Mouse (Mus musculus) midbrain, embryonic 11.5 days (tissue): ENCODE measurements around the gene Cdh23. TPM values are rescaled to one million over a fixed set of nuclear protein-coding genes. Genes with fewer than 3 reads are reported as not detected.

Experiments used
- ATAC-seq: fragments of 200-750 bp; cut with Nextera tagmentation; 2 replicates; pipeline ENCODE4 v1.8.0; 2017; ENCODE audit warnings: moderate TSS enrichment, moderate library complexity; ENCODE audit not compliant: low FRiP score
- DNase-seq: peaks from one replicate; pipeline ENCODE4 v3.0.0; 2015; ENCODE audit warnings: low spot score; ENCODE audit errors: missing footprints
- H3K27ac ChIP-seq: fragments of 300-500 bp; sonication (generic); 2 replicates; pipeline ENCODE4 v1.5.1; 2014; ENCODE audit warnings: low read depth, low read length
- H3K27me3 ChIP-seq: fragments of 300-500 bp; sonication (generic); 2 replicates; pipeline ENCODE4 v1.6.1; 2014; ENCODE audit warnings: mild to moderate bottlenecking, low read length, moderate library complexity, mixed read lengths; ENCODE audit not compliant: control insufficient read depth, insufficient read depth
- H3K36me3 ChIP-seq: fragments of 300-500 bp; sonication (generic); 2 replicates; pipeline ENCODE4 v1.6.1; 2014; ENCODE audit warnings: mild to moderate bottlenecking, low read length, moderate library complexity, mixed read lengths; ENCODE audit not compliant: control insufficient read depth, insufficient read depth
- H3K4me1 ChIP-seq: fragments of 300-500 bp; sonication (generic); 2 replicates; pipeline ENCODE4 v1.6.1; 2014; ENCODE audit warnings: low read length; ENCODE audit not compliant: control insufficient read depth, insufficient read depth
- H3K4me2 ChIP-seq: fragments of 300-500 bp; sonication (generic); 2 replicates; pipeline ENCODE4 v1.6.1; 2014; ENCODE audit warnings: mild to moderate bottlenecking, moderate library complexity
- H3K4me3 ChIP-seq: fragments of 300-500 bp; sonication (generic); 2 replicates; pipeline ENCODE4 v1.5.1; 2014; ENCODE audit warnings: low read depth, low read length
- H3K9ac ChIP-seq: fragments of 300-500 bp; sonication (generic); 2 replicates; pipeline ENCODE4 v1.6.1; 2014; ENCODE audit warnings: low read length
- H3K9me3 ChIP-seq: fragments of 300-500 bp; sonication (generic); 2 replicates; pipeline ENCODE4 v1.6.1; 2016; ENCODE audit warnings: low read length; ENCODE audit not compliant: control insufficient read depth
- WGBS: fragments of 180-500 bp; shearing (Covaris S2); extraction: QIAGEN DNeasy Blood & Tissue Kit; methylation state at CpG from one replicate; pipeline ENCODE4 v1.1.7; 2014; 5-methylcytosine and 5-hydroxymethylcytosine counted together
- polyA plus RNA-seq: library from polyadenylated mRNA; unstranded; fragments of >200 nt; fragmentation: Nextera tagmentation; extraction: Ambion mirVana; gene quantifications from 2 replicates; pipeline ENCODE4 v1.2.1, GENCODE M21; 2014

Cdh23 gene
- polyA plus RNA-seq, 1 experiment from 2014 or later, result 0.71 TPM

DNA sequence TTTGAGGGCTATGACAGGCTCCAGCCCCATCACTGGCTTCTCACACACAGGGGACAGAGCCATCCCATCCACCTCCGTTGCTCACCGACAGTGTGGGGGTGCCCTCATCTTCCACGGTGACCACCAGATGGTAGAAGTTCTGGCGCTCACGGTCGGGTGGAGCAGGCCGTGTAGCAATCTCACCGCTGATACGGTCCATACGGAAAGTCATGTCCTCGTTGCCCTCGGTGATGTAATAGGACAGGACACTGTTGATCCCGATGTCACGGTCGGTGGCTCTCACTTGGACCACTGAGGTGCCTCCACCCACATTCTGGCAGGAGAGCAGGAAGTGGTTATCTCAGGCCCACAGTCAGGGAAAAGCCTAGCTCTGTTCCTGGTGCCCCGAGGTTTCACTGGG is 319.6 kb downstream of the Cdh23 start:
- Histone ChIP-seq H3K27ac (no peak overlapping the region), H3K4me1 (no peaks in the 10 kb centered on the region), H3K4me2 (no peak overlapping the region), H3K9ac (no peak overlapping the region), H3K36me3 (no peaks in the 10 kb centered on the region), H3K4me3 (no peak overlapping the region), H3K9me3 (no peaks in the 10 kb centered on the region), H3K27me3 (no peaks in the 10 kb centered on the region)
- no peak for DNase-seq
- ATAC-seq, result no peak
- WGBS, result 93% methylated on average over 16 of the region's 16 CpGs

DNA sequence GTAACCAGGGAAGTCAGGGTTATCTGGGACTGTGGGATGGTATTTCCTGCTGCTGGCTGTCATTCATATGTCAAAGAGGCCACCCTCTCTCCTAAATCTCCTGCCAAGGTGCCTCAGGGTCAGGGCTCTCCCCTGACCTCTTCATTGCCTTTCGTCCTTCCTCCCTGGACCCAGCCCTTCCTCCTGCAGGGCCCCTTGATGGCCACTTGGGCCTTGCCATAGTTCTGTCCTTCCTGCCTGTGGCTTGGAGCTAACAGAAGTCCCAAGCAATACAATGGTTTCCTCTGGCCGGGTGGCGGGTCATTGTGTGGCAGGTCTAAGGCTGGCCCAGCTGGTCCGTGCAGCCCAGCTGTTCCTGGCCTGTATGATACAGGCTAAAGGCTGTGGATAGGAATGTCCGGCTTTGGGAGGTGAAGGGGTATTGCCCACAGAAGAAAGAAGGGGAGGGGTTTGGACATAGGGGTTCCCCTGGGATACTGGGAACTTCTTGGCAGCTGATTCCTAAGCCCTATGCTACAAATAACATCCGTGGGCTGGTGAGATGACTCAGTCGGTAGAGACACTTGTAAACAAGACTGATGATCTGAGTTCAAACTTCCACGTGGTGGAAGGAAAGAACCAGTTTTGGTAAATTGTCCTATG is 322.2 kb downstream of the Cdh23 start:
- no peak overlapping the region for H3K4me2 ChIP-seq
- no peaks in the 10 kb centered on the region for H3K27me3 ChIP-seq
- H3K9me3 ChIP-seq, result no peaks in the 10 kb centered on the region
- WGBS, result 73% methylated on average over 8 of the region's 8 CpGs
- H3K9ac ChIP-seq, result no peak overlapping the region
- no peak overlapping the region for H3K4me3 ChIP-seq
- H3K27ac ChIP-seq, result no peak overlapping the region
- no peak for ATAC-seq
- no peaks in the 10 kb centered on the region for H3K4me1 ChIP-seq
- no peaks in the 10 kb centered on the region for H3K36me3 ChIP-seq
- DNase-seq, result no peak

DNA sequence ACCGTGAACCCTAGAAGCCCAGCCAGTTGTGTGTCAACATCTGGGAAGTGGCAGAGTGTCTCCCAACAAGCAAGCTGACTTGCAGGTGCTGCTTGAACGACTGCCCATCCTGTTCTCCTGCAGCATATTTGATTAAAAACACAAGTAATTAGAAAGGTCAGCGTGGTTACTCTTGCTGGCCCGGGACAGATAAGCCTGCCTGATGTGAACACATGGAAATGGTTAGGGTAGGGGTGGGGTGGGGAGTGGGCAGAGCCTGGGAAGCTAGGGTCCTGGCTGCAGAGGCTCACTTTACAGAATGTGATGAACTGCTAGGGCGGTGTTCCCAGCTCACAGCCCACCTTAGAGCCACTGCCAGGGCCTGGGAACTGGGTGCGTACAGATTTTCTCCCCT is 322.8 kb downstream of the Cdh23 start:
- DNase-seq (no peak), ATAC-seq (no peak)
- Histone ChIP-seq H3K27me3 (no peaks in the 10 kb centered on the region), H3K9me3 (no peaks in the 10 kb centered on the region), H3K9ac (no peak overlapping the region), H3K4me3 (no peak overlapping the region), H3K4me2 (no peak overlapping the region), H3K27ac (no peak overlapping the region), H3K36me3 (no peaks in the 10 kb centered on the region), H3K4me1 (no peaks in the 10 kb centered on the region)
- WGBS, result 74% methylated on average over 6 of the region's 6 CpGs

DNA sequence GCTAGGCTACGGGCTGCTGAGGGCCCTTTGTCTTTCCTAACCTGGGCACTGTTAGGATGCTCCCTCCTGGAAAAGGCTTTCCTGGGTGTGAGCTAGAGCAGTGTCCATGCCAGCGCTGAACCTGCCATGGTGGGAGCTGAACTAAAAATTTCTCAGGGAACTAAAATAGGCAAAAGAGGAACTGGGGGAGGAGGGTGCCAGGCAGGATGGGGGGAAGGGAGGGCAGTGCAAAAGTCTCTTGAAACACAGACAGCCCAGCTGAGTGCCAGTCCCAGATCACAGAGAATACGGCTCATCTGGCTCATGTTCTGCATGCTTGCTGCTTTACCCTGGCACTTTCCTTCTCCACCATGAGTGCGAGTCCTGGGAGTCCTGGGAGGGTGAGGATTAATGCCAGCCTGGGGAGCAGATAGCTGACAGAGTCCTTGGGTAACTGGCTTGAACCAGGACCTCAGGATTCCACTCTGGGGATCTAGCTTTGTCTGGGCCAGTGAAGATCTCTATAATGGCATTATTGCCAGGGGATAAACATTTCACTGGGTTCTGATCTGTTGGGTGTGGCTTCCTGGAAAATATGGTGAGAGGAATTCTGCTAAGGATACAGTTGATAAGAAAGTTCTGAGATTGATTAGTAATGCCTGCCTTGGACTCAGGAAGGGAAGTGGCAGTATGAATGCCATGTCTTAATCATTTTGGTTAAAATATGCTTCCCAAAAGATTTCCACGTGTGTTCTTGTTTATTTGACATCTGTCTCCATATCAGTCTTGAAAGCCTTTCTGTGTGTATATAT is 324.5 kb downstream of the Cdh23 start:
- 80% methylated on average over 5 of the region's 5 CpGs for WGBS
- no peak overlapping the region for H3K27ac ChIP-seq
- no peak for ATAC-seq
- DNase-seq, result no peak
- H3K4me1 ChIP-seq, result no peaks in the 10 kb centered on the region
- H3K4me2 ChIP-seq, result no peak overlapping the region
- H3K36me3 ChIP-seq, result no peaks in the 10 kb centered on the region
- no peak overlapping the region for H3K9ac ChIP-seq
- H3K27me3 ChIP-seq, result no peaks in the 10 kb centered on the region
- H3K4me3 ChIP-seq, result no peak overlapping the region
- H3K9me3 ChIP-seq, result no peaks in the 10 kb centered on the region

DNA sequence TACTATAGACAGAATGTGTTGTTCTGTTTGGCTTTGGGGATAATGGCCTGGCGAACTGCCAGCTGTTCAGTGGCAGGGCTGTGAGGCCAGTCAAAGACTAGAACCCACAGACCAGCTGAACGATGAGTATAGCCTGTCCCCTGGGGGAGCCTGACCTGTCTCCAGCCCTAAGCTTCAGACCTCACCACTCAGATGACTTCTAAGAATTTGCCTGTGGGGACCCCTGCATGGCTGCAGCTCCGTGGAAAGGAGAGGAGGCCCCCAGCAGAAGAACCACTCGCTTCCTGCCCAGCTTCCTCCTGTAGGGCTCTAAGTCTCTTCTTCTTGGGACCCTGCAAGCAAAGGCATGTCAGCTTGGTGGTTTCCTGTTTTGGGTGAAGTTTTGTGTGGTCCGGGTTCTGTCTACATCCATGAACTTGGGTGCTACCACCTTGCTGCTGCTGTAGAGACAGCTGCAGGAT is 325.7 kb downstream of the Cdh23 start:
- Histone ChIP-seq H3K9me3 (no peaks in the 10 kb centered on the region), H3K27ac (no peak overlapping the region), H3K4me1 (no peaks in the 10 kb centered on the region), H3K4me3 (no peak overlapping the region), H3K9ac (no peak overlapping the region), H3K36me3 (no peaks in the 10 kb centered on the region), H3K27me3 (no peaks in the 10 kb centered on the region), H3K4me2 (no peak overlapping the region)
- ATAC-seq (no peak), DNase-seq (no peak)
- 79% methylated on average over 5 of the region's 5 CpGs for WGBS

DNA sequence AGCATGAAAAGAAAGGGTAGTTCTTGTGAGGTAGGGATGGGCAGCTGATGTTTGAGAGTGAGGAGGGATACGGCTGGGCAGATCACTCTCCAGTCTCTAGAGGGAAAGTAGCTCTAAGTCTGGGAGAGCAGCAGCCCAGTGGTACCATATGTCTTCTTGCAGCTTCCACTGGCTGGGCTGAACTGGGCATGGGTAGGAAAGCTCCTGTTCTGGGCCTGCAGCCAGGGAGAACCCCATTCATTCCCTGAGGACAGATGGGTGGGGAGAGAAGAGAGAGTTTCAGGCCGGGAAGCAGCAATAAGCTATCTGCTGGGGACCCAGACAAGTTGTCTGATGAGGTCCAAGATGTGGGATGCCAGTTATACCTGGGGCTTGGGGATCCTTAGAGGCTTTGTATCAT is 326.2 kb downstream of the Cdh23 start:
- Histone ChIP-seq H3K36me3 (no peaks in the 10 kb centered on the region), H3K9me3 (no peaks in the 10 kb centered on the region), H3K4me1 (no peaks in the 10 kb centered on the region), H3K4me3 (no peak overlapping the region), H3K4me2 (no peak overlapping the region), H3K9ac (no peak overlapping the region), H3K27me3 (no peaks in the 10 kb centered on the region), H3K27ac (no peak overlapping the region)
- DNase-seq (no peak), ATAC-seq (no peak)
- 76% methylated on average over 2 of the region's 2 CpGs for WGBS

DNA sequence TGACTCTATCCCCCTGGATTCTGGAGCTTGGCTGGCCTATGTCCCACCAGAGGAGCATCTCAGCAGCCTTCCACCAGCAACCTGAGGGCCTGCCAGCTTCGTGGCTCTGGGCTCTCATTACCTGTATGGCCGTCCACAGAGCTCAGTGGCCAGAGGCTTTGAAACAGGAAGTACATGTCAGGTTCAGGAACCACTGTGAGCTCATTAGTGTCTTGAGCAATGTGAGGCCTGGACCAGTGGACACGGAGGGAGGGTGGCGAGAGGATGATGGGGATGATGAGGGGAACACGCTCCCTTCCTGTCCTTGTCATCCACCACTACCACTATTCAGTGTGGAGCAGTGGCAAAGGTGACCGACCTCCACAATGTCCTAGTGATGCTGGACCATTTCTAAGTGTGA is 326.9 kb downstream of the Cdh23 start:
- Histone ChIP-seq H3K4me3 (no peak overlapping the region), H3K4me2 (no peak overlapping the region), H3K27me3 (no peaks in the 10 kb centered on the region), H3K27ac (no peak overlapping the region), H3K36me3 (no peaks in the 10 kb centered on the region), H3K9me3 (no peaks in the 10 kb centered on the region), H3K4me1 (no peaks in the 10 kb centered on the region), H3K9ac (no peak overlapping the region)
- DNase-seq (no peak), ATAC-seq (no peak)
- 89% methylated on average over 6 of the region's 6 CpGs for WGBS

DNA sequence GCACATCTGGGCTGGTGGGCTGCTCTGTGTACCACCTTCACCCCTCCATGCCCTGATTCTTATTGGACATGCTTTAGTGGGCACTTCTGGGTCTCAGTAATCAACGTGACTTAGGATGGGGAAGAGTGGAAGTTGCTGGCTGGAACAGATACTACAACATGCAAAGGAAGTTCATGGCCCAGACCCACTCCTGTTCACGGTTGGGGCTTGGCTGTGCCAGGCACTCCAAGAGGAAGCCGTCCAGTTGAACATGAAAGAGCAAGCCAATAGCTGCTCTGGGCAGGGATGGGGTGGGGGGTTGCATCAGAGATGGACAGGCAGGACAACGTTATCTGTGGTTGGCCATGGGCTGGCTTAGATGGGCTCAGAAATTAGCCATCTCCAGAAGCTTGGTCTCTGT is 328.4 kb downstream of the Cdh23 start:
- no peak overlapping the region for H3K4me3 ChIP-seq
- WGBS, result 82% methylated on average over 4 of the region's 4 CpGs
- H3K9me3 ChIP-seq, result no peaks in the 10 kb centered on the region
- H3K27ac ChIP-seq, result no peak overlapping the region
- H3K9ac ChIP-seq, result no peak overlapping the region
- no peak for DNase-seq
- H3K27me3 ChIP-seq, result no peaks in the 10 kb centered on the region
- H3K4me1 ChIP-seq, result no peaks in the 10 kb centered on the region
- H3K4me2 ChIP-seq, result no peak overlapping the region
- H3K36me3 ChIP-seq, result no peaks in the 10 kb centered on the region
- no peak for ATAC-seq

DNA sequence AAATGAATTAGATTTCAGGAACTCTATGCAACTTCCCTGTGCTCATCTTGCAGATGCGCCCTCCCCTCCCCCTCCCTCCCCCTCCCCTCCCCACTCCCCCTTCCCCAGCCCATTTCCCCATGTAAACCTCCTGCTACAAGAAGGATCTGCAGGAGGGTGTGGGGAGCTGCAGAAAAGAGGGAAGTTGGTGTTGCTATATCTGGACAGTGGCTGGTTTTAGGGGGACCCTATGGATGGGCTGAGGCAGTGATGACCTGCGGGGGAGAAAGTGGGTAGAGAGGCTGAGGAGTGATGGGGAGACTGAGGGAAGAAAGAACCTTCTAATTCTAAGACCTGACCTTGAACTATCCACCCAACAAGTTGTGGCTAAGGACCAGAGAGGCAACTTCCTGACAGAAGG is 329.1 kb downstream of the Cdh23 start:
- Histone ChIP-seq H3K9ac (no peak overlapping the region), H3K4me2 (no peak overlapping the region), H3K27me3 (no peaks in the 10 kb centered on the region), H3K36me3 (no peaks in the 10 kb centered on the region), H3K27ac (no peak overlapping the region), H3K4me3 (no peak overlapping the region), H3K9me3 (no peaks in the 10 kb centered on the region), H3K4me1 (no peaks in the 10 kb centered on the region)
- WGBS, result 81% methylated on average over 2 of the region's 2 CpGs
- ATAC-seq (no peak), DNase-seq (no peak)
